Mouse (Mus musculus) CH12.LX (cell line): Measurements from ENCODE around the gene Tbc1d14. TPM values are rescaled to one million over a fixed set of nuclear protein-coding genes. Genes with fewer than 3 reads are reported as not detected.
A peak's percentile ranks its signal among the peaks of the same experiment; 100 is the strongest.

Experiments
- DNase-seq: peaks from one replicate; pipeline ENCODE4 v3.0.0-alpha.2; 2013; ENCODE audit errors: extremely low read depth
- H3K27ac ChIP-seq: 2 replicates; pipeline ENCODE4 v1.5.1; 2012; ENCODE audit warnings: low read depth, mild to moderate bottlenecking, control low read depth, moderate library complexity; ENCODE audit not compliant: insufficient read depth
- H3K27me3 ChIP-seq: replicated peaks from 2 replicates; pipeline ENCODE3; 2012; ENCODE audit warnings: inconsistent platforms
- H3K36me3 ChIP-seq, 2 experiments: replicated peaks in 1 of 2; 2 replicates each; pipeline versions ENCODE3 to v1.6.1; 2012; ENCODE audit warnings: inconsistent platforms in 1 of 2, low read length in 1 of 2, mild to moderate bottlenecking in 1 of 2, mixed read lengths in 1 of 2, moderate library complexity in 1 of 2; ENCODE audit not compliant: control insufficient read depth in 1 of 2, insufficient read depth in 1 of 2
- H3K4me1 ChIP-seq, 2 experiments: 2 replicates each; pipeline ENCODE4 v1.6.1; 2012; ENCODE audit warnings: inconsistent platforms in 1 of 2, moderate library complexity in 1 of 2; ENCODE audit not compliant: insufficient read depth in 2 of 2, control insufficient read depth in 1 of 2
- H3K4me2 ChIP-seq: 2 replicates; pipeline ENCODE4 v1.6.1; 2012; ENCODE audit warnings: low read depth, mild to moderate bottlenecking, control low read depth; ENCODE audit not compliant: poor library complexity, insufficient read depth, severe bottlenecking
- H3K4me3 ChIP-seq, 3 experiments: fragments of 150-350 bp in 1 of 3; sonication (generic) in 1 of 3; replicated peaks in 1 of 3; 2 replicates each; pipeline versions ENCODE3 to v1.5.1; 2011 to 2012; ENCODE audit warnings: low read depth in 2 of 3, low read length in 2 of 3, mild to moderate bottlenecking in 2 of 3, moderate library complexity in 2 of 3, control low read depth in 1 of 3, improper control_type of control experiment in 1 of 3, inconsistent platforms in 1 of 3, mixed read lengths in 1 of 3; ENCODE audit not compliant: poor library complexity in 1 of 3
- H3K79me2 ChIP-seq: replicated peaks from 2 replicates; pipeline ENCODE4 v1.6.1; 2012; ENCODE audit warnings: mild to moderate bottlenecking, moderate library complexity; ENCODE audit not compliant: control insufficient read depth, poor library complexity, insufficient read depth, severe bottlenecking; ENCODE audit errors: extremely low read depth
- H3K9ac ChIP-seq: 2 replicates; pipeline ENCODE4 v1.6.1; 2012; ENCODE audit warnings: low read depth, mild to moderate bottlenecking, control low read depth, moderate library complexity; ENCODE audit not compliant: insufficient read depth
- H3K9me3 ChIP-seq: replicated peaks from 2 replicates; pipeline ENCODE3; 2012; ENCODE audit warnings: low read length, inconsistent platforms, mixed read lengths
- BHLHE40 ChIP-seq: IDR thresholded peaks from 2 replicates; pipeline ENCODE4 v1.6.1; 2011; ENCODE audit warnings: mild to moderate bottlenecking, low read depth, low read length, improper control_type of control experiment
- CHD1 ChIP-seq: IDR thresholded peaks from 2 replicates; pipeline ENCODE4 v1.6.1; 2012; ENCODE audit warnings: low read depth, low read length, improper control_type of control experiment, inconsistent platforms
- CHD2 ChIP-seq: IDR thresholded peaks from 2 replicates; pipeline ENCODE4 v1.6.1; 2011; ENCODE audit warnings: low read length, improper control_type of control experiment
- E2F4 ChIP-seq: IDR thresholded peaks from 2 replicates; pipeline ENCODE4 v1.6.1; 2011; ENCODE audit warnings: low read depth, low read length, improper control_type of control experiment; ENCODE audit not compliant: insufficient replicate concordance
- ELF1 ChIP-seq: IDR thresholded peaks from 2 replicates; pipeline ENCODE4 v1.6.1; 2014; ENCODE audit warnings: low read depth, mild to moderate bottlenecking, inconsistent platforms, low read length, improper control_type of control experiment
- HCFC1 ChIP-seq: IDR thresholded peaks from 2 replicates; pipeline ENCODE4 v1.6.1; 2012; ENCODE audit warnings: low read depth, mild to moderate bottlenecking, inconsistent platforms, low read length, improper control_type of control experiment
- IRF4 ChIP-seq: IDR thresholded peaks from 2 replicates; pipeline ENCODE4 v1.6.1; 2014; ENCODE audit warnings: low read depth, mild to moderate bottlenecking, inconsistent platforms, low read length, improper control_type of control experiment
- JUN ChIP-seq: IDR thresholded peaks from 2 replicates; pipeline ENCODE4 v1.6.1; 2011; ENCODE audit warnings: low read depth, mild to moderate bottlenecking, low read length, improper control_type of control experiment, moderate library complexity; ENCODE audit not compliant: insufficient read depth
- JUND ChIP-seq: conservative IDR thresholded peaks from 2 replicates; pipeline ENCODE4 v1.6.1; 2011; ENCODE audit warnings: low read depth, low read length, improper control_type of control experiment
- KAT2A ChIP-seq: IDR thresholded peaks from 2 replicates; pipeline ENCODE4 v1.6.1; 2012; ENCODE audit warnings: low read length, improper control_type of control experiment, inconsistent platforms; ENCODE audit not compliant: insufficient replicate concordance
- MAX ChIP-seq: IDR thresholded peaks from 2 replicates; pipeline ENCODE4 v1.6.1; 2011; ENCODE audit warnings: low read length, improper control_type of control experiment
- MEF2A ChIP-seq: IDR thresholded peaks from 2 replicates; pipeline ENCODE4 v1.6.1; 2014; ENCODE audit warnings: low read depth, mild to moderate bottlenecking, inconsistent platforms, low read length, improper control_type of control experiment, borderline replicate concordance
- MXI1 ChIP-seq: IDR thresholded peaks from 2 replicates; pipeline ENCODE4 v1.6.1; 2011; ENCODE audit warnings: mild to moderate bottlenecking, low read depth, low read length, improper control_type of control experiment
- NRF1 ChIP-seq: IDR thresholded peaks from 2 replicates; pipeline ENCODE4 v1.6.1; 2014; ENCODE audit warnings: low read depth, mild to moderate bottlenecking, inconsistent platforms, low read length, improper control_type of control experiment, moderate library complexity
- PAX5 ChIP-seq: IDR thresholded peaks from 2 replicates; pipeline ENCODE4 v1.6.1; 2012; ENCODE audit warnings: low read length, inconsistent platforms, mixed read lengths
- SMC3 ChIP-seq: IDR thresholded peaks from 2 replicates; pipeline ENCODE4 v1.6.1; 2011; ENCODE audit warnings: low read depth, low read length, improper control_type of control experiment
- TBP ChIP-seq: conservative IDR thresholded peaks from 2 replicates; pipeline ENCODE4 v1.6.1; 2011; ENCODE audit warnings: low read depth, low read length, improper control_type of control experiment
- USF1 ChIP-seq: IDR thresholded peaks from 2 replicates; pipeline ENCODE4 v1.6.1; 2014; ENCODE audit warnings: low read depth, mild to moderate bottlenecking, inconsistent platforms, low read length, improper control_type of control experiment
- ZC3H11A ChIP-seq: IDR thresholded peaks from 2 replicates; pipeline ENCODE4 v1.6.1; 2012; ENCODE audit warnings: low read depth, mild to moderate bottlenecking, inconsistent platforms, low read length, improper control_type of control experiment
- ZMIZ1 ChIP-seq: IDR thresholded peaks from 2 replicates; pipeline ENCODE4 v1.6.1; 2012; ENCODE audit warnings: low read depth, mild to moderate bottlenecking, inconsistent platforms, low read length, improper control_type of control experiment
- ZNF384 ChIP-seq: IDR thresholded peaks from 2 replicates; pipeline ENCODE4 v1.6.1; 2012; ENCODE audit warnings: low read depth, low read length, improper control_type of control experiment, inconsistent platforms
- dilution Hi-C: fragments of 300-500 bp; cut with MboI; formaldehyde crosslinking; loops from 2 replicates; pipeline ENCODE4 v1.14.3; 2020; ENCODE audit warnings: low sequenced_read_pairs; ENCODE audit not compliant: extremely low pct_unique_long_range_greater_than_20kb, extremely low pct_ligation_motif_present
- in situ Hi-C: fragments of 300-500 bp; cut with MboI; formaldehyde crosslinking; loops from 3 replicates; pipeline ENCODE4 v1.14.3; 2019; ENCODE audit warnings: low sequenced_read_pairs, low pct_ligation_motif_present, low pct_unique_long_range_greater_than_20kb, mixed read lengths
- polyA plus RNA-seq: library from polyadenylated mRNA; unstranded; fragments of >175 nt; gene quantifications from 2 replicates; pipeline ENCODE4 v1.2.1, GENCODE M21; 2012; ENCODE audit warnings: low read depth; ENCODE audit not compliant: insufficient read length
- total RNA-seq, 2 experiments: library from RNA; depleted of rRNA; stranded (reverse); fragments of 300-350 nt in 1 of 2; fragments of >200 nt in 1 of 2; gene quantifications; 2 replicates each; pipeline ENCODE4 v1.2.3; 2012 to 2014

The Tbc1d14 gene
- total and polyA plus RNA-seq, 3 experiments: 5.7 to 29.1 (median 10.1) TPM

DNA sequence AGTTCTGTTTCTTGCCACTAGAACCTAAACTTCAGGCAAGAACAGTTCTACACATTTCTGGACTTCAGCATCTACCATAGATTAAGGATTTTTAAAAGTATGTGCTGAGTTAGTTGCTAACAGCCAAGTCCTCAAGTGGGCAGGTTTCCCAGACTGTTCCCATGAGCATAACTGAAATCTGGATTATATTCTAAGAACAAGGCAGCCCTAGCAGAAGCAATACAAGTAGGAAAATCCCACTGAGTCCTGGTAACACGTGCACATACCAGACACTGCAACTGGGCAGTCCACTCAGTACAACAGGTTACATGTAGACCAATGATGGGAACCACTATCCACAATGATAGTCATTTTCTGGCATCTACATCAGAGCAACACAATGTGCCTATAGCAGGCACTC lies 17.3 kb downstream of the Tbc1d14 start:
- DNase-seq: no peak
- peak; percentile 62; the same call in 1 of the 2 replicates for TF ChIP-seq BHLHE40
- TF ChIP-seq SMC3: no peak
- TF ChIP-seq MEF2A: no peak
- TF ChIP-seq MAX: peak; percentile 41; the same call in 1 of the 2 replicates
- no peak for TF ChIP-seq E2F4
- TF ChIP-seq PAX5: no peak
- no peak for TF ChIP-seq MXI1
- TF ChIP-seq, all 38 proteins: peak for 2
- Histone ChIP-seq H3K27me3 (no peaks in the 10 kb centered on the region), H3K4me2 (peak overlapping the region; percentile 82), H3K4me1 (peaks cover 31 to 79% of the 10 kb centered on the region in 2 experiments), H3K36me3 (peaks cover 15 to 20% of the 10 kb centered on the region in 2 experiments), H3K9ac (no peak overlapping the region), H3K79me2 (peaks cover 25% of the 10 kb centered on the region), H3K4me3 (peak overlapping the region in 1 of 3 experiments; percentile 12), H3K27ac (peak overlapping the region; percentile 82), H3K9me3 (peaks cover 15% of the 10 kb centered on the region)
- dilution Hi-C loops: no loop called here
- in situ Hi-C loops: no loop called here

DNA sequence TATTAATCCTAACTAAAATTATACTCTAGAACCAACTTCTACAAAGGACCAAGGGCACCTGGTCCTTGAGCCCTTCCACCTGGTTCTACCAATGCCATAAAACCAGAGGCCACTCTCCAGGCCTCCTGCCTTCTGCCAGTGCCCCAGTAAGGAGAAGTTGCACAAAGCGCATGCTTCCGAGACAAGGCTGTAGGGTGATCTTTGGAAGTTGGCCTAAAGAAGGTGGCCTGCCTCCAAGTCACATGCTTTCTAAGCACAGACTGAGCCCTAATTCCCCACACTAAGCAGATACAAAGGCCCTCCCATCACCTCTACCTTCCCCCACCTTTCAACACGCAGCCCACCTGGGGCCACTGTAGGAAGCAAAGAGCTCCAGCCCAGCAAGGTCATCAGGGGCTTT lies 17.8 kb downstream of the Tbc1d14 start:
- Histone ChIP-seq H3K4me2 (peak overlapping the region; percentile 59; the same call in 1 of the 2 replicates), H3K79me2 (peaks cover 23% of the 10 kb centered on the region), H3K27ac (peak overlapping the region; percentile 82), H3K9me3 (peaks cover 15% of the 10 kb centered on the region), H3K4me1 (peaks cover 28 to 79% of the 10 kb centered on the region in 2 experiments), H3K9ac (no peak overlapping the region), H3K4me3 (no peak overlapping the region), H3K27me3 (no peaks in the 10 kb centered on the region), H3K36me3 (peaks cover 20 to 25% of the 10 kb centered on the region in 2 experiments)
- in situ Hi-C loops: no loop called here
- TF ChIP-seq ZMIZ1 (no peak), JUN (no peak), JUND (no peak), KAT2A (no peak), CHD2 (no peak), IRF4 (no peak), ZC3H11A (no peak), PAX5 (no peak), SMC3 (no peak), ZNF384 (no peak), ELF1 (no peak), CHD1 (no peak), E2F4 (no peak), NRF1 (no peak), USF1 (no peak), MAX (no peak), HCFC1 (no peak), TBP (no peak)
- dilution Hi-C loops: no loop called here
- no peak for DNase-seq
